Mouse (Mus musculus): ENCODE measurements around the gene Upk1b. TPM values are rescaled to one million over a fixed set of nuclear protein-coding genes. Genes with fewer than 3 reads are reported as not detected.

The Upk1b gene
- polyA plus RNA-seq, 1 experiment from 2014 or later = 0.18 TPM

- 87% methylated on average over 13 of the region's 13 CpGs for WGBS
- Histone ChIP-seq H3K4me1 (replicated peaks; ENCODE audit: control insufficient read depth, insufficient read depth, low read length) (peaks cover 3% of the 10 kb centered on the region; the same call in 1 of the 2 replicates), H3K27ac (ENCODE audit: low read length) (no peak overlapping the region), H3K4me3 (replicated peaks; ENCODE audit: low read length) (peak overlapping the region; percentile 75), H3K9ac (replicated peaks; ENCODE audit: low read depth, low read length) (peak overlapping the region; percentile 92; the same call in 1 of the 2 replicates), H3K4me2 (ENCODE audit: low read length) (peak overlapping the region; percentile 73), H3K9me3 (ENCODE audit: control insufficient read depth, low read length) (no peaks in the 10 kb centered on the region), H3K27me3 (replicated peaks; ENCODE audit: control insufficient read depth, insufficient read depth, low read length) (no peaks in the 10 kb centered on the region), H3K36me3 (ENCODE audit: control insufficient read depth, insufficient read depth) (no peaks in the 10 kb centered on the region)
- no peak for ATAC-seq
Observed at GRCm38 (mm10) chr16:38741204-38741903, 58.8 kb downstream of the Upk1b start.

GRCm38 (mm10) chr16:38730921-38731320 lies 69.2 kb downstream of the Upk1b start:
- H3K4me3 ChIP-seq (replicated peaks; ENCODE audit: low read length) = no peak overlapping the region
- H3K36me3 ChIP-seq (ENCODE audit: control insufficient read depth, insufficient read depth) = no peaks in the 10 kb centered on the region
- 63% methylated on average over 8 of the region's 8 CpGs for WGBS
- no peaks in the 10 kb centered on the region for H3K4me1 ChIP-seq (replicated peaks; ENCODE audit: control insufficient read depth, insufficient read depth, low read length)
- no peak overlapping the region for H3K9ac ChIP-seq (replicated peaks; ENCODE audit: low read depth, low read length)
- no peaks in the 10 kb centered on the region for H3K27me3 ChIP-seq (replicated peaks; ENCODE audit: control insufficient read depth, insufficient read depth, low read length)
- H3K9me3 ChIP-seq (ENCODE audit: control insufficient read depth, low read length) = no peaks in the 10 kb centered on the region
- H3K4me2 ChIP-seq (ENCODE audit: low read length) = no peak overlapping the region
- H3K27ac ChIP-seq (ENCODE audit: low read length) = no peak overlapping the region
- no peak for ATAC-seq

GRCm38 (mm10) chr16:38729610-38730288 lies 70.4 kb downstream of the Upk1b start:
- 63% methylated on average over 15 of the region's 15 CpGs for whole genome bisulfite sequencing

GRCm38 (mm10) chr16:38729139-38729538 lies 71.0 kb downstream of the Upk1b start:
- Histone ChIP-seq H3K9me3 (ENCODE audit: control insufficient read depth, low read length) (no peaks in the 10 kb centered on the region), H3K9ac (replicated peaks; ENCODE audit: low read depth, low read length) (no peak overlapping the region), H3K4me2 (ENCODE audit: low read length) (no peak overlapping the region), H3K27me3 (replicated peaks; ENCODE audit: control insufficient read depth, insufficient read depth, low read length) (no peaks in the 10 kb centered on the region), H3K4me1 (replicated peaks; ENCODE audit: control insufficient read depth, insufficient read depth, low read length) (no peaks in the 10 kb centered on the region), H3K27ac (ENCODE audit: low read length) (no peak overlapping the region), H3K4me3 (replicated peaks; ENCODE audit: low read length) (no peak overlapping the region), H3K36me3 (ENCODE audit: control insufficient read depth, insufficient read depth) (no peaks in the 10 kb centered on the region)
- ATAC-seq = no peak
- 89% methylated on average over 6 of the region's 6 CpGs for WGBS

More at GRCm38 (mm10) chr16:38729610-38730288, 70.4 kb downstream of the Upk1b start:
- peak; percentile 86 for ATAC-seq
- Histone ChIP-seq H3K27me3 (replicated peaks; ENCODE audit: control insufficient read depth, insufficient read depth, low read length) (no peaks in the 10 kb centered on the region), H3K9me3 (ENCODE audit: control insufficient read depth, low read length) (no peaks in the 10 kb centered on the region), H3K36me3 (ENCODE audit: control insufficient read depth, insufficient read depth) (no peaks in the 10 kb centered on the region), H3K27ac (ENCODE audit: low read length) (no peak overlapping the region), H3K4me2 (ENCODE audit: low read length) (no peak overlapping the region), H3K4me1 (replicated peaks; ENCODE audit: control insufficient read depth, insufficient read depth, low read length) (no peaks in the 10 kb centered on the region), H3K9ac (replicated peaks; ENCODE audit: low read depth, low read length) (no peak overlapping the region), H3K4me3 (replicated peaks; ENCODE audit: low read length) (no peak overlapping the region)

GRCm38 (mm10) chr16:38728576-38729132 lies 71.5 kb downstream of the Upk1b start:
- Histone ChIP-seq H3K36me3 (ENCODE audit: control insufficient read depth, insufficient read depth) (no peaks in the 10 kb centered on the region), H3K9ac (replicated peaks; ENCODE audit: low read depth, low read length) (no peak overlapping the region), H3K27ac (ENCODE audit: low read length) (no peak overlapping the region), H3K9me3 (ENCODE audit: control insufficient read depth, low read length) (no peaks in the 10 kb centered on the region), H3K27me3 (replicated peaks; ENCODE audit: control insufficient read depth, insufficient read depth, low read length) (no peaks in the 10 kb centered on the region), H3K4me3 (replicated peaks; ENCODE audit: low read length) (no peak overlapping the region), H3K4me2 (ENCODE audit: low read length) (no peak overlapping the region), H3K4me1 (replicated peaks; ENCODE audit: control insufficient read depth, insufficient read depth, low read length) (no peaks in the 10 kb centered on the region)
- ATAC-seq = no peak
- WGBS = 96% methylated on average over 15 of the region's 15 CpGs

GRCm38 (mm10) chr16:38724974-38725373 lies 75.2 kb downstream of the Upk1b start:
- WGBS = 43% methylated on average over 13 of the region's 13 CpGs
- H3K9ac ChIP-seq (replicated peaks; ENCODE audit: low read depth, low read length) = no peak overlapping the region
- no peak overlapping the region for H3K4me3 ChIP-seq (replicated peaks; ENCODE audit: low read length)
- H3K9me3 ChIP-seq (ENCODE audit: control insufficient read depth, low read length) = no peaks in the 10 kb centered on the region
- no peaks in the 10 kb centered on the region for H3K4me1 ChIP-seq (replicated peaks; ENCODE audit: control insufficient read depth, insufficient read depth, low read length)
- ATAC-seq = no peak
- H3K4me2 ChIP-seq (ENCODE audit: low read length) = no peak overlapping the region
- no peaks in the 10 kb centered on the region for H3K36me3 ChIP-seq (ENCODE audit: control insufficient read depth, insufficient read depth)
- H3K27me3 ChIP-seq (replicated peaks; ENCODE audit: control insufficient read depth, insufficient read depth, low read length) = no peaks in the 10 kb centered on the region
- H3K27ac ChIP-seq (ENCODE audit: low read length) = no peak overlapping the region

GRCm38 (mm10) chr16:38724256-38724655 lies 75.9 kb downstream of the Upk1b start:
- 86% methylated on average over 8 of the region's 8 CpGs for WGBS
- ATAC-seq = no peak
- Histone ChIP-seq H3K9ac (replicated peaks; ENCODE audit: low read depth, low read length) (no peak overlapping the region), H3K4me1 (replicated peaks; ENCODE audit: control insufficient read depth, insufficient read depth, low read length) (no peaks in the 10 kb centered on the region), H3K27ac (ENCODE audit: low read length) (no peak overlapping the region), H3K4me2 (ENCODE audit: low read length) (no peak overlapping the region), H3K36me3 (ENCODE audit: control insufficient read depth, insufficient read depth) (no peaks in the 10 kb centered on the region), H3K9me3 (ENCODE audit: control insufficient read depth, low read length) (no peaks in the 10 kb centered on the region), H3K27me3 (replicated peaks; ENCODE audit: control insufficient read depth, insufficient read depth, low read length) (no peaks in the 10 kb centered on the region), H3K4me3 (replicated peaks; ENCODE audit: low read length) (no peak overlapping the region)

Other genes starting within 250 kb of the Upk1b start
- gene Tmem39a, start 241.6 kb downstream of the Upk1b start, polyA plus RNA-seq (2015; fragmentation: Nextera tagmentation; extraction: Ambion mirVana) = 37.3 and 46.2 TPM in 2 replicates
- 3.8 and 4.5 TPM in 2 replicates for gene Arhgap31, start 87.1 kb downstream of the Upk1b start, polyA plus RNA-seq (2015; fragmentation: Nextera tagmentation; extraction: Ambion mirVana)
- gene B4galt4, start 58.1 kb downstream of the Upk1b start, polyA plus RNA-seq (2015; fragmentation: Nextera tagmentation; extraction: Ambion mirVana) = 25.8 and 32.2 TPM in 2 replicates
- gene 4930435E12Rik, start 28.4 kb upstream of the Upk1b start, polyA plus RNA-seq (2015; fragmentation: Nextera tagmentation; extraction: Ambion mirVana) = not detected in 2 replicates
- gene Igsf11, start 92.3 kb upstream of the Upk1b start, polyA plus RNA-seq (2015; fragmentation: Nextera tagmentation; extraction: Ambion mirVana) = 2.8 and 3.2 TPM in 2 replicates

All from forebrain, embryonic 16.5 days (tissue).